Mouse (Mus musculus) layer of hippocampus, adult 2 months (tissue): ENCODE results near the gene Olfr1373. TPM values are rescaled to one million over a fixed set of nuclear protein-coding genes. Genes with fewer than 3 reads are reported as not detected.

Experiments used
- DNase-seq, 2 experiments: peaks; one replicate each; pipeline ENCODE4 v3.0.0; 2022; ENCODE audit warnings: low spot score in 2 of 2
- H3K27ac ChIP-seq: fragments of 200-600 bp; 2 replicates; pipeline ENCODE4 v1.8.1; 2022
- H3K4me3 ChIP-seq: fragments of 200-600 bp; 2 replicates; pipeline ENCODE4 v1.8.1; 2022; ENCODE audit warnings: mild to moderate bottlenecking
- CTCF ChIP-seq: fragments of 200-600 bp; conservative IDR thresholded peaks from 2 replicates; pipeline ENCODE4 v1.8.1; 2022; ENCODE audit warnings: antibody characterized with exemption, mild to moderate bottlenecking, moderate library complexity
- microRNA-seq, 2 experiments: library from miRNA; unstranded; fragments of <30 nt; microRNA quantifications; one replicate each; pipeline ENCODE4 v1.2.0; 2021
- total RNA-seq, 2 experiments: library from RNA; stranded (reverse); gene quantifications; 2 replicates each; pipeline ENCODE4 v1.2.3; 2021

The Olfr1373 gene
- total RNA-seq, 2 experiments from 2014 or later = not detected

GRCm38 (mm10) chr11:52099031-52099761, 46.1 kb downstream of the Olfr1373 start:
- DNase-seq = peak; percentile 21 to 63
- H3K4me3 ChIP-seq = peak overlapping the region; percentile 95
- peak overlapping the region; percentile 99 for H3K27ac ChIP-seq
- TF ChIP-seq CTCF = no peak

- H3K4me3 ChIP-seq = peak within 1 kb of the TSS; percentile 95
- H3K27ac ChIP-seq = peak within 1 kb of the TSS; percentile 99
- DNase-seq = peak; percentile 98 to 99
- 0 out of 2 replicates have a peak, but pooled peaks have one; percentile 5 for TF ChIP-seq CTCF
These were observed 46.9 kb downstream of the Olfr1373 start, which contains the start of gene Ppp2ca for GRCm38 (mm10) chr11:52098398-52098946. Gene Ppp2ca (plus strand): TSS chr11:52098681.

- TF ChIP-seq CTCF = no peak
- Histone ChIP-seq H3K4me3 (peak overlapping the region; percentile 53; the same call in 1 of the 2 replicates), H3K27ac (peak overlapping the region; percentile 98)
- no peak for DNase-seq
These were observed 47.7 kb downstream of the Olfr1373 start for GRCm38 (mm10) chr11:52097596-52097995.

DNA sequence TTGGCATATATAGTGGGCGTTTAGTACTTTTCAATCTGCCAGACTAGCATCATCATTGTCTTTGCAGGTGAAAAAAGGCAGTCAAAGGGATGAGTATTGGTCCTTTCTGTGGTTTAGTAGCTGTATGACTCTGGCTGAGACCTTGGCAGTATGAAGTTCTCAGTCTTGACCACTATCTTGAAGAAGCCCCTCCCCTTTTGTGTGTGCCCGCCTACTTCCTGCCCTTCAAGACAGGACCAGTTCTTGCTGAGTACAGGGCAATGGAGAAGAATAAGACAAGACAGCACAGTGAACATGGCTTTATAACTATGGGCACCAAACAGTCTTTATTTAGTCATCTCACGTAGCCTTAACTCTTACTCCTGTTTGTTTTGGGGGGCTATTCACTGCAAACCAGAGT, 48.3 kb downstream of the Olfr1373 start:
- no peak for DNase-seq
- peak overlapping the region; percentile 98; the same call in 1 of the 2 replicates for H3K27ac ChIP-seq
- no peak for TF ChIP-seq CTCF
- no peak overlapping the region for H3K4me3 ChIP-seq

Small RNAs within 50 kb of the gene (microRNA-seq; reads per million reads assigned to microRNA genes)
- gene Gm24157 (0 to 0.37 reads per million in 2 experiments), gene Mir3061 (13.3 to 20.1 reads per million in 2 experiments)

Other genes with a start within 250 kb of the Olfr1373 start
- 10 to 100 TPM; 34.2 to 37.6 TPM for gene Cdkn2aipnl, start 177.9 kb downstream of the Olfr1373 start, total RNA-seq
- 100 to 1,000 TPM; 182 to 191 TPM for gene Ube2b, start 144.8 kb downstream of the Olfr1373 start, total RNA-seq
- 10 to 100 TPM; 13.6 to 13.7 TPM for gene Cdkl3, start 141.3 kb downstream of the Olfr1373 start, total RNA-seq
- 100 to 1,000 TPM; 110 to 112 TPM for gene Ppp2ca, start 46.8 kb downstream of the Olfr1373 start, total RNA-seq
- not detected for gene Olfr1371, start 68.5 kb upstream of the Olfr1373 start, total RNA-seq
- gene Skp1a, start 86.5 kb upstream of the Olfr1373 start, total RNA-seq = 100 to 1,000 TPM; 456 to 474 TPM
- 1 to 10 TPM; 2.9 TPM for gene Tcf7, start 137.5 kb upstream of the Olfr1373 start, total RNA-seq
- gene Vdac1, start 215.3 kb upstream of the Olfr1373 start, total RNA-seq = 100 to 1,000 TPM; 513 to 524 TPM